Mouse (Mus musculus): ENCODE results near the gene Idua.

Gene Idua

DNA sequence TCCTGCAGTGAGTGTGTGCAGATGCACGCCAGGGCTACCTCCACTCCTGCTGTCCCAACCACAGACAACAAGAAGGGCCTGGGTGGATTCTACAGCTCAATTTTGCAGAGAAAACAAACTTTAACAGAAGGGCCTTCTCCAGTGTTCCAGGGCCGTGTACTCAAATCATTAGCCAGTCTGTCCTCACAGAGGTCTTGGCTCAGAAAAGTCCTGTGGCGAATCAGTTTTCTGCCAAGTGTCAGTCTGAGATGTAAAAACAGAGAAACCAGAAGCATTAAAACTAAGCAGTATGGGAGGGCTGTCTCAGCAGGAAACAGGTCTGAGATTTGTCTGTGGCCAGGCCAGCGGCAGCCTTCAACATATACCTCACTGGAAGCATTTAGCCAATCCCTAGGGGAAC is 57.9 kb downstream of the Idua start:
- no peak for DNase-seq (ENCODE audit: low spot score in 2 of 2)

DNA sequence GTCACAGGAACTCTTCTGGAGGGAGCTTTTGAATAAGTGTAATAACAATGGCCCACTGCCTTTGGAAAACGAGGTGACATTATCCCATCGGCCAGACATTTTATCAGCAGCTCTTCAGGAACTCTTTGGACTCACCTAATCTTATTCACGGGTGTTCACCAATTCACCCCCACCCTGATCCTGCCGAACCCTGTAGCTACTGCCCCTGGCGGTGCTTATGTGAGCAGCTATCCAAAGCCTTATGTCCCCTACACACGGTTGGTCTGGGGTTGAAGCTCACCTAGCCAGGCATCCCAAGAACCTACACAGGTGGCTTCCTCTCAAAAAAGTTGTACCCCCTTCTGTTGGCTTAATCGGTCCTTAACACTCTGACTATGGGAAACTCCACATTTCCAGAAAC is 59.6 kb downstream of the Idua start:
- DNase-seq (ENCODE audit: low spot score in 2 of 2): no peak

DNA sequence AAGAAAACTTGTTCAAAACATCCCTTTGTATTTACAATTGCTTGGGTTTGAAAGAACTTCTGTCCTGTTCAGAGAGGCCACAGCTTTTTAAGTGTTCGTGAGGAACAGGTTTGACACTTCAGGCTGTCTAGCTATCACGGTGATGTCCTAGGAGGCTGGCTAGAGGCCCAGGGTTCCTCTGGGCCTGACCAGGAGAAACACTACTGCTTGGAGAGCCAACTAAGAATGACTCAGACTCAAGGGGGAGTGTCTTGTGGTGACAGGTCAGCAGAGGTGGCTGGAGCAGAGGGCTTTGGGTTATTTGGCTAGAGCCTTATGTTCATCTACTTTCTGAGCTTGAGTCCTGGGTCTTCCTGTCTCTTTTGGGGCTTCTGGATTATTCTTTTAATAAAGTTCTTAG is 63.9 kb downstream of the Idua start:
- DNase-seq (ENCODE audit: low spot score in 2 of 2): no peak

DNA sequence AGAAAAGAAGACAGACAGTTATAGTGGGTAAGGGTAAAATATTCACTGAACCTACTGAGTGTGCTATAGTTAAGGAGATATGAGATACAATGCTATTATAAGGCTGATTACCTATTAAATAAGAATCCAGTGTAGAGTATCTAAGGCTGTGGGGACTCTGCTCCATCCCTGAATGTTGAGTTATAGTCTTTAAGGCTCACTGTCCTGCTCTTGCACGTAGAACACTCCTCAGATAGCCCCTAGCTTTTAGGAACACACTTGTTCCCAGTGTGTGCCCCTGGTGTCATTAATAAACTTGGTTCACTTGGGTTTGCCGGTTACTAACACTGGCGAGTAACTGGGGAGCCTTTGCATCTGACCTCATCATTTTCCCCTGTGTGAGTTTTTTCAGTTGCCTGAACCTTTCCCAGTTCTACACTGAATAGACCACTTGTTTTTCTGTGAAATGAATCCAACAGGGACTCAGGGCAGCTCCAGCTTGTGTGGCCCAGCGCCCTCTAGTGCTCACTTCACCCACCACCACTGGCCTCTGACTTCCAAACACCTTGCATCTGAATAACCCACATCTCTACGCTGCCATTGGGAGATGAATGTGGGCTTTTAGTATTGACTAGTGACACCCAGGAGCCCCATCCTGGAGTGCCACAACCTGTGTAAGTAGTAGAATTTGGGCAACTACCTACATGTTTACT is 66.6 kb downstream of the Idua start:
- DNase-seq (ENCODE audit: low spot score in 2 of 2): peak; percentile 21 to 26

DNA sequence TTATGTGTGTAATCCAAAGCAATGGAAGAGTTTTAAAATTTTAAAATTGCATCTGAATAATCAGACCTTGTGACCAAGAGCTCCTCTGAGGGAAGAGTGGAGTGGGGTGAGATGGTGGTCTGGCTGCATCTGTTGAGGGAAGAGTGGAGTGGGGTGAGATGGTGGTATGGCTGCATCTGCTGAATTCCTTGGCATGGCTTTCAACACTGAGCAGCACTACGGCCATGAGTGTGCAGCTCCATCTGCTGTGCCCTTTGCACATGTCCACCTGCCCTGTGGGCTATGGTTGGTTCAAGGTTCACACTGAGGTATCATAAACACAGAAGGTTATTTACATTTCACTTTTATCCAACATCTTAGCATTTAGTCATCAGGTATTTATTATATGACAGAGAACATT is 67.3 kb downstream of the Idua start:
- DNase-seq (ENCODE audit: low spot score in 2 of 2): no peak

Measured in spleen, postnatal 36 days (tissue).